Mouse (Mus musculus) forebrain, postnatal 0 days (tissue): ENCODE measurements around the gene Ddx24. TPM values are rescaled to one million over a fixed set of nuclear protein-coding genes. Genes with fewer than 3 reads are reported as not detected.
A peak's percentile ranks its signal among the peaks of the same experiment; 100 is the strongest.

ENCODE experiments used
- ATAC-seq: fragments of 200-750 bp; cut with Nextera tagmentation; 2 replicates; pipeline ENCODE4 v1.8.0; 2017; ENCODE audit warnings: mild to moderate bottlenecking, moderate library complexity
- DNase-seq: peaks from one replicate; pipeline ENCODE4 v3.0.0-alpha.2; 2015
- H3K27ac ChIP-seq: fragments of 300-500 bp; sonication (generic); 2 replicates; pipeline ENCODE4 v1.5.1; 2014; ENCODE audit warnings: low read depth, mild to moderate bottlenecking, antibody characterized with exemption, low read length, moderate library complexity, mixed read lengths
- H3K27me3 ChIP-seq: fragments of 300-500 bp; sonication (generic); 2 replicates; pipeline ENCODE4 v1.6.1; 2014; ENCODE audit warnings: mild to moderate bottlenecking, low read length, mixed read lengths; ENCODE audit not compliant: insufficient read depth
- H3K36me3 ChIP-seq: fragments of 300-500 bp; sonication (generic); 2 replicates; pipeline ENCODE4 v1.6.1; 2014; ENCODE audit warnings: mild to moderate bottlenecking, moderate library complexity; ENCODE audit not compliant: insufficient read depth
- H3K4me1 ChIP-seq: fragments of 300-500 bp; sonication (generic); 2 replicates; pipeline ENCODE4 v1.6.1; 2014; ENCODE audit warnings: antibody characterized with exemption; ENCODE audit not compliant: insufficient read depth
- H3K4me2 ChIP-seq: fragments of 300-500 bp; sonication (generic); 2 replicates; pipeline ENCODE4 v1.6.1; 2014; ENCODE audit warnings: low read depth, mild to moderate bottlenecking, moderate library complexity
- H3K4me3 ChIP-seq: fragments of 300-500 bp; sonication (generic); 2 replicates; pipeline ENCODE4 v1.5.1; 2014; ENCODE audit warnings: low read depth, low read length, mixed read lengths
- H3K9ac ChIP-seq: fragments of 300-500 bp; sonication (generic); 2 replicates; pipeline ENCODE4 v1.6.1; 2014; ENCODE audit warnings: mild to moderate bottlenecking
- H3K9me3 ChIP-seq: fragments of 300-500 bp; sonication (generic); 2 replicates; pipeline ENCODE4 v1.6.1; 2016; ENCODE audit warnings: low read length
- CTCF ChIP-seq: sonication (generic); IDR thresholded peaks from 2 replicates; pipeline ENCODE4 v1.5.1; 2016; ENCODE audit warnings: antibody characterized with exemption, control low read depth, low read depth
- WGBS: fragments of 180-500 bp; shearing (Covaris S2); extraction: QIAGEN DNeasy Blood & Tissue Kit; methylation state at CpG from one replicate; pipeline ENCODE4 v1.1.7; 2014; 5-methylcytosine and 5-hydroxymethylcytosine counted together
- polyA plus RNA-seq: library from polyadenylated mRNA; unstranded; fragments of >200 nt; fragmentation: Nextera tagmentation; extraction: Ambion mirVana; gene quantifications from 2 replicates; pipeline ENCODE4 v1.2.1, GENCODE M21; 2015
- total RNA-seq: library from RNA; depleted of rRNA; stranded (reverse); fragments of >200 nt; gene quantifications from 2 replicates; pipeline ENCODE4 v1.2.3, GENCODE M21; 2014

The Ddx24 gene
- total and polyA plus RNA-seq, 2 experiments from 2014 or later = 169 to 175 TPM

DNA sequence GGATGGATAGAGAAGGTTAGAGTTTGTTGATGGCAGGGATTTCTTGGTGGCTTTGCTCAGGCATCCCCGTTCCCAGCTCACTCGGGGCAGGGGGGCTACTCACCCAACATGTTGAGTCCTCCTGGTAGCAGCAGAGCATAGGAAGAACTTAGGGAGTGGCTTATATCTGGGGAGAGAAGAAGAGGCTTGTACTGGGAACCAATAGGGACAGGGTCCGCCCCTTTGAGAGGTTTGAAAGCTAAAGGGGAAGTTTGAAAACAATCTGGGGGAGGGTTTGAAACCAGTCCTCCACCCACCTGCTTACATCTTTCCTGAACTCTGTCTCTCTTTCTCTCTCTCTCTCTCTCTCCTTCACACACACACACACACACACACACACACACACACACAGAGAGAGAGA lies 17.9 kb upstream of the Ddx24 start, which contains the start of gene Ifi27l2a:
Gene Ifi27l2a, minus strand, starts transcription at position 157 of the 400 bp plus-strand sequence.
- 63% methylated on average over 3 of the region's 3 CpGs for WGBS
- no peak within 1 kb of the TSS for H3K4me2 ChIP-seq
- H3K4me1 ChIP-seq = no peaks in the 10 kb centered on the region
- H3K9ac ChIP-seq = no peak within 1 kb of the TSS
- H3K4me3 ChIP-seq = no peak within 1 kb of the TSS
- H3K36me3 ChIP-seq = no peaks in the 10 kb centered on the region
- no peak for TF ChIP-seq CTCF
- ATAC-seq = no peak
- no peak for DNase-seq
- no peaks in the 10 kb centered on the region for H3K9me3 ChIP-seq
- no peak within 1 kb of the TSS for H3K27ac ChIP-seq
- no peaks in the 10 kb centered on the region for H3K27me3 ChIP-seq

DNA sequence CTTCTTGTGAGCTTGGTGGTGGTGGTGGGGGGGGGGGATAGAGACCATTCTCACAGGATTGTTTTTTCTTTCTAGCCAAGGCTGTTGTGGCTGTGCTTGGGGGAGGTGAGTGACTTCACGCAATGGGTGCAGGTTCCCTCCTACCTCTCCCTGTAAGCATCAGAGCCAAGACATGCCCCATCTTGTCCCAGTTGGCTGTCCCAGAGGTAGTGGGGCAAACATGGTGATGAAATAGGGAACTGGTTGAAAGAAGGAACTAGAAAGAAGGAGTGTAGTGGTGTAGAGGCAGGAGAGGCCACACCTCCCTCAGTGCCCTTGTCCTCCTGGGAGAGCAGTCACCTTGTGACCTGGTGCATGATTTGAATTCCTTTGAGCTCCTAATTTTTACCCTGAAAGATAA lies 12.0 kb upstream of the Ddx24 start:
- no peak overlapping the region for H3K27ac ChIP-seq
- no peak for ATAC-seq
- H3K4me2 ChIP-seq = no peak overlapping the region
- no peak overlapping the region for H3K9ac ChIP-seq
- no peaks in the 10 kb centered on the region for H3K9me3 ChIP-seq
- no peak for DNase-seq
- WGBS = 88% methylated on average over 1 of the region's 1 CpGs
- no peaks in the 10 kb centered on the region for H3K36me3 ChIP-seq
- H3K27me3 ChIP-seq = no peaks in the 10 kb centered on the region
- no peak overlapping the region for H3K4me3 ChIP-seq
- no peaks in the 10 kb centered on the region for H3K4me1 ChIP-seq
- no peak for TF ChIP-seq CTCF

- H3K27me3 ChIP-seq = no peaks in the 10 kb centered on the region
- H3K4me2 ChIP-seq = no peak overlapping the region
Measured at GRCm38 (mm10) chr12:103434861-103435260, 9.2 kb upstream of the Ddx24 start.

GRCm38 (mm10) chr12:103433986-103434731 lies 8.5 kb upstream of the Ddx24 start, which contains the start of gene Ifi27:
Gene Ifi27, plus strand, starts transcription at chr12:103434211.
- H3K27me3 ChIP-seq = no peaks in the 10 kb centered on the region
- no peak within 1 kb of the TSS for H3K9ac ChIP-seq
- no peak for TF ChIP-seq CTCF
- no peak within 1 kb of the TSS for H3K4me2 ChIP-seq
- DNase-seq (peak; percentile 14), ATAC-seq (peak; percentile 69; the same call in 1 of the 2 replicates)
- no peaks in the 10 kb centered on the region for H3K9me3 ChIP-seq
- H3K4me3 ChIP-seq = no peak within 1 kb of the TSS
- no peak within 1 kb of the TSS for H3K27ac ChIP-seq
- H3K36me3 ChIP-seq = no peaks in the 10 kb centered on the region
- no peaks in the 10 kb centered on the region for H3K4me1 ChIP-seq
- 73% methylated on average over 8 of the region's 8 CpGs for WGBS

More at GRCm38 (mm10) chr12:103434861-103435260, 9.2 kb upstream of the Ddx24 start:
- no peak overlapping the region for H3K27ac ChIP-seq
- H3K9ac ChIP-seq = no peak overlapping the region
- no peaks in the 10 kb centered on the region for H3K36me3 ChIP-seq
- no peaks in the 10 kb centered on the region for H3K9me3 ChIP-seq
- no peak for DNase-seq
- ATAC-seq = no peak
- no peak for TF ChIP-seq CTCF
- no peak overlapping the region for H3K4me3 ChIP-seq
- H3K4me1 ChIP-seq = no peaks in the 10 kb centered on the region

GRCm38 (mm10) chr12:103433430-103433829 lies 7.8 kb upstream of the Ddx24 start:
- no peaks in the 10 kb centered on the region for H3K4me1 ChIP-seq
- H3K27ac ChIP-seq = no peak overlapping the region
- no peak overlapping the region for H3K4me3 ChIP-seq
- H3K9me3 ChIP-seq = no peaks in the 10 kb centered on the region
- no peak for TF ChIP-seq CTCF
- H3K9ac ChIP-seq = no peak overlapping the region
- 81% methylated on average over 2 of the region's 2 CpGs for WGBS
- H3K27me3 ChIP-seq = no peaks in the 10 kb centered on the region
- ATAC-seq (no peak), DNase-seq (no peak)
- no peak overlapping the region for H3K4me2 ChIP-seq
- no peaks in the 10 kb centered on the region for H3K36me3 ChIP-seq

DNA sequence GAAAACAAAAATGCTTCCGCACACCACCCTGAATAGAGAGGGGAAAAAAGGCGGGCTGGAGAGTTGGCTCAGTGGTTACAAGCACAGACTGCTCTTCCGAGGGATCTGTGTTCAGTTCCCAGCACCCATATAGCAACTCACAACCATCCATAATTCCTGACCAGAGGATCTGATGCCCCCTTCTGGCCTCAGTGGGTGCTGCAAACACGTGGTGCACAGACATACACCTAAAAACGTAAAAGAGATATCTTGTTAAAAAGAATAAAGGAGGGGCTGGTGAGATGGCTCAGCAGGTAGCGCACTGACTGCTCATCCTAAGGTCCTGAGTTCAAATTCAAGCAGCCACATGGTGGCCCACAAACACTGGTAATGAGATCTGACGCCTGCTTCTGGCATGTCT lies 1.1 kb upstream of the Ddx24 start:
- H3K9ac ChIP-seq = no peak overlapping the region
- no peak overlapping the region for H3K4me3 ChIP-seq
- ATAC-seq (no peak), DNase-seq (no peak)
- H3K27ac ChIP-seq = no peak overlapping the region
- H3K4me2 ChIP-seq = no peak overlapping the region
- H3K4me1 ChIP-seq = peaks cover 17% of the 10 kb centered on the region
- peaks cover 7% of the 10 kb centered on the region for H3K36me3 ChIP-seq
- no peaks in the 10 kb centered on the region for H3K9me3 ChIP-seq
- TF ChIP-seq CTCF = peak; percentile 37
- WGBS = 92% methylated on average over 7 of the region's 7 CpGs
- no peaks in the 10 kb centered on the region for H3K27me3 ChIP-seq

DNA sequence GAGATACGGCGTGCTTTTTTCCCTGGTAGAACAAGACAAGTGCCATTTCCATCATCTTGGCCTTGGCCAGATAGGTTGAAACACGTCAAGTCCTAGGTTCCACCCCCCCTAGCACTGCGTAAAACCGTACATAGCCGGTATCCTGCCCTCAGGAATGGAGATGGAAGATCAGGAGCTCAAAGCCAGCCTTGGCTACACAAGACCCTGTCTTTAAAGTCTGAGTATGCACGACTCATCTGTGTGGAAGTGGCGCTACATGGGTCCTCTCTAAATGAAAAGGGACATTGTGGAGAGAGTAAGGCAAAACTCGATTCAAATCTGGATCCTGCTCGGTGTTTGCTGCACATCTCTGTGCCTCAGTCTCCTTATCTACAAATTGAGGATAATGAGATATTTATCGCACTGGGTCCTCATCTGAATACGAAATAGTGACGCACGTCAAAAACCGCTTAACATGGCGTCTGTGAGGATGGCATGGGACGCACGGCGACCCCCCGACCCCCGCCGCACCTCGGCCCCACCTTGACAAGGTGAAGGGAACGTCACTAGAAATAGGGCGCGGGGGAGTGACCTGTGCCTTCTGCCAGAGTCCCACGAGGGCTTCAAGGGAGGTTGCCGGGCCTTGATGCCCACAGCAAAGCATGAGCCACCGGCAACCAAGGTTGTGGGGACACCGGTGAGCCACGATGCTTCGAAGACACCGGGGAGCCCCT lies 458 bp downstream of the Ddx24 start:
- WGBS = 10% methylated on average over 33 of the region's 33 CpGs
- peaks cover 24% of the 10 kb centered on the region for H3K4me1 ChIP-seq
- peak overlapping the region; percentile 86 for H3K4me3 ChIP-seq
- H3K9me3 ChIP-seq = no peaks in the 10 kb centered on the region
- no peaks in the 10 kb centered on the region for H3K27me3 ChIP-seq
- peak overlapping the region; percentile 93 for H3K9ac ChIP-seq
- H3K36me3 ChIP-seq = peaks cover 7% of the 10 kb centered on the region
- H3K27ac ChIP-seq = peak overlapping the region; percentile 87
- H3K4me2 ChIP-seq = peak overlapping the region; percentile 85
- DNase-seq = peak; percentile 34
- no peak for TF ChIP-seq CTCF
- peak; percentile 21 for ATAC-seq
